Mouse (Mus musculus): ENCODE data around the gene Spint3.
A peak's percentile ranks its signal among the peaks of the same experiment; 100 is the strongest.
"Not testable (repeated sequence)": the region's sequence is repeated elsewhere in the genome, so short reads cannot be mapped to it uniquely, and the experiment has no call there.

Gene Spint3

GRCm38 (mm10) chr2:164573359-164573758 is at the start of gene Spint3:
Gene Spint3 (minus strand): TSS chr2:164573459.
- DNase-seq (ENCODE audit: low read depth, low spot score) = not testable (repeated sequence)

- DNase-seq (ENCODE audit: low read depth, low spot score) = no peak
These were observed 48.5 kb upstream of the Spint3 start for GRCm38 (mm10) chr2:164621775-164622174.

- DNase-seq (ENCODE audit: low read depth, low spot score) = no peak
These were observed 45.8 kb upstream of the Spint3 start for GRCm38 (mm10) chr2:164619050-164619449.

GRCm38 (mm10) chr2:164615386-164615785 is 42.1 kb upstream of the Spint3 start:
- DNase-seq (ENCODE audit: low read depth, low spot score) = no peak

- not testable (repeated sequence) for DNase-seq (ENCODE audit: low read depth, low spot score)
These were observed 40.2 kb upstream of the Spint3 start, which contains the start of the genes Wfdc6b and Wfdc8 for GRCm38 (mm10) chr2:164613471-164613870. Gene Wfdc6b (plus strand): TSS chr2:164613522. Gene Wfdc8 (minus strand): TSS chr2:164613626.

GRCm38 (mm10) chr2:164608781-164609180 is 35.5 kb upstream of the Spint3 start:
- no peak for DNase-seq (ENCODE audit: low read depth, low spot score)

GRCm38 (mm10) chr2:164604411-164604810 is 31.2 kb upstream of the Spint3 start:
- DNase-seq (ENCODE audit: low read depth, low spot score) = peak; percentile 35

GRCm38 (mm10) chr2:164603482-164603881 is 30.2 kb upstream of the Spint3 start:
- no peak for DNase-seq (ENCODE audit: low read depth, low spot score)

GRCm38 (mm10) chr2:164600179-164600578 is 26.9 kb upstream of the Spint3 start:
- DNase-seq (ENCODE audit: low read depth, low spot score) = no peak

- no peak for DNase-seq (ENCODE audit: low read depth, low spot score)
These were observed 20.2 kb upstream of the Spint3 start, which contains the start of gene Eppin for GRCm38 (mm10) chr2:164593494-164593893. Gene Eppin (minus strand): TSS chr2:164593594.

GRCm38 (mm10) chr2:164592014-164592413 is 18.8 kb upstream of the Spint3 start:
- peak; percentile 68 for DNase-seq (ENCODE audit: low read depth, low spot score)

GRCm38 (mm10) chr2:164585025-164585725 is 11.9 kb upstream of the Spint3 start, which contains the start of gene Wfdc6a:
Gene Wfdc6a (minus strand): TSS chr2:164585447.
- DNase-seq (ENCODE audit: low read depth, low spot score) = not testable (repeated sequence)

GRCm38 (mm10) chr2:164567460-164567859 is 5.8 kb downstream of the Spint3 start:
- DNase-seq (ENCODE audit: low read depth, low spot score) = no peak

- DNase-seq (ENCODE audit: low read depth, low spot score) = no peak
These were observed 6.3 kb downstream of the Spint3 start for GRCm38 (mm10) chr2:164566997-164567396.

GRCm38 (mm10) chr2:164564346-164564745 is 8.9 kb downstream of the Spint3 start:
- no peak for DNase-seq (ENCODE audit: low read depth, low spot score)

GRCm38 (mm10) chr2:164563339-164564038 is 9.8 kb downstream of the Spint3 start:
- peak; percentile 62 for DNase-seq (ENCODE audit: low read depth, low spot score)

- DNase-seq (ENCODE audit: low read depth, low spot score) = no peak
These were observed 10.7 kb downstream of the Spint3 start, which contains the start of gene Wfdc2 for GRCm38 (mm10) chr2:164562391-164563188. Gene Wfdc2 (plus strand): TSS chr2:164562413.

GRCm38 (mm10) chr2:164560106-164560505 is 13.2 kb downstream of the Spint3 start:
- DNase-seq (ENCODE audit: low read depth, low spot score) = no peak

GRCm38 (mm10) chr2:164558991-164559645 is 14.1 kb downstream of the Spint3 start:
- no peak for DNase-seq (ENCODE audit: low read depth, low spot score)

- peak; percentile 71 for DNase-seq (ENCODE audit: low read depth, low spot score)
These were observed 14.8 kb downstream of the Spint3 start for GRCm38 (mm10) chr2:164558426-164558825.

- DNase-seq (ENCODE audit: low read depth, low spot score) = no peak
These were observed 21.8 kb downstream of the Spint3 start for GRCm38 (mm10) chr2:164551502-164551901.

Data from brain, adult 2 months (tissue).